Mouse (Mus musculus) intestine, embryonic 14.5 days (tissue): ENCODE results near the gene Notch3. TPM values are rescaled to one million over a fixed set of nuclear protein-coding genes. Genes with fewer than 3 reads are reported as not detected.

Source experiments
- ATAC-seq: fragments of 200-750 bp; cut with Nextera tagmentation; replicated peaks from 2 replicates; pipeline ENCODE4 v1.8.0; 2017; ENCODE audit warnings: low read depth, moderate number of reproducible peaks, moderate TSS enrichment, moderate library complexity; ENCODE audit not compliant: low FRiP score, low TSS enrichment
- DNase-seq: peaks from one replicate; pipeline ENCODE4 v3.0.0-alpha.2; 2018; ENCODE audit warnings: low spot score
- H3K27ac ChIP-seq: fragments of 300-500 bp; sonication (generic); 2 replicates; pipeline ENCODE4 v1.5.1; 2014; ENCODE audit warnings: low read depth, mild to moderate bottlenecking, control low read depth
- H3K27me3 ChIP-seq: fragments of 300-500 bp; sonication (generic); replicated peaks from 2 replicates; pipeline ENCODE4 v1.6.1; 2014; ENCODE audit warnings: low read length, control low read depth; ENCODE audit not compliant: control insufficient read depth, insufficient read depth
- H3K36me3 ChIP-seq: fragments of 300-500 bp; sonication (generic); 2 replicates; pipeline ENCODE4 v1.6.1; 2014; ENCODE audit warnings: low read length, control low read depth; ENCODE audit not compliant: control insufficient read depth, insufficient read depth
- H3K4me1 ChIP-seq: fragments of 300-500 bp; sonication (generic); replicated peaks from 2 replicates; pipeline ENCODE4 v1.6.1; 2014; ENCODE audit warnings: low read length, control low read depth, mixed read lengths; ENCODE audit not compliant: control insufficient read depth, insufficient read depth
- H3K4me2 ChIP-seq: fragments of 300-500 bp; sonication (generic); 2 replicates; pipeline ENCODE4 v1.6.1; 2014; ENCODE audit warnings: low read length
- H3K4me3 ChIP-seq: fragments of 300-500 bp; sonication (generic); 2 replicates; pipeline ENCODE4 v1.5.1; 2014; ENCODE audit warnings: low read depth, low read length, control low read depth, mixed read lengths
- H3K9ac ChIP-seq: fragments of 300-500 bp; sonication (generic); 2 replicates; pipeline ENCODE4 v1.6.1; 2014; ENCODE audit warnings: mild to moderate bottlenecking, low read length
- H3K9me3 ChIP-seq: fragments of 300-500 bp; sonication (generic); 2 replicates; pipeline ENCODE4 v1.6.1; 2016; ENCODE audit warnings: low read length, control low read depth; ENCODE audit not compliant: control insufficient read depth
- WGBS: fragments of 180-500 bp; shearing (Covaris S2); extraction: QIAGEN DNeasy Blood & Tissue Kit; methylation state at CpG from one replicate; pipeline ENCODE4 v1.1.7; 2014; 5-methylcytosine and 5-hydroxymethylcytosine counted together
- polyA plus RNA-seq: library from polyadenylated mRNA; unstranded; fragments of >200 nt; fragmentation: Nextera tagmentation; extraction: Ambion mirVana; gene quantifications from 2 replicates; pipeline ENCODE4 v1.2.1, GENCODE M21; 2014

Gene Notch3
- polyA plus RNA-seq, 1 experiment from 2014 or later, result 13.3 TPM

DNA sequence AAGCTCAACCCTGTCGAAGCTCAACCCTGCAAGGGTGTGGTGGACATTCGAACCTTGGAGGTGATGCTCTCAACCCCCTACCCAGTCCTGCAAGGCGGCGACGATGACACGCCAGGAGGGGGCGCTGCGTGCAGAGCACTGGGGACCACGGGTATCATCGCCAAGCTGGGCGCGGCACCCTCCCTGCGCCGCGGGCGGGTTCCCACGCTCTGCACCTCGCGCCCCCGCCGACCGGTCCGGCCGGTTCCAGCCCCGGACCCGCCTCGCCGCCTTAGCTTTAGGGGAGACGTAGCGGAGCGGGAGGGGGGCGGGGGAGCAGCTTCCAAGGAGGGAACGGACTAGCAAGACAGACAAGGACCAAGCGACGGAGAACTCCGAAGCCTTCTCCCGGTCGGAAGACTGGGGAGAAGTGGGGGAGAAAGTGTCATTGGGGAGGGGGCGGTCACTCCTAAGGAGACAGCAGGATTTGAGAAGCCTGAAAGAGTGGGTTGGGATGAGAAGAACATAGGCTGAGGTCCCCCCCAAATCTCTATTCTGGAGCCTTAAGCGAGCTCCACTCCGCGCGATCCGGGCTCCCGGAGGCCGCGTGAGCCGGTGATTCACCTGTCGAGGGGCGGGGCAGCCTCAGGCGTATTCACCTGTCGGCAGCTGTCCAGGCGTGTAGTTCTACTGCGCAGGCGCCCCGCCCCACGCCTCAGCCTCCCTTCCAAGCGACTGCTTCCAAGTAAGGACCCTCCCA is 4.4 kb downstream of the Notch3 start:
- Histone ChIP-seq H3K36me3 (peaks cover 21% of the 10 kb centered on the region), H3K27me3 (no peaks in the 10 kb centered on the region), H3K4me1 (peaks cover 31% of the 10 kb centered on the region), H3K4me2 (peak overlapping the region; percentile 57), H3K4me3 (peak overlapping the region; percentile 38), H3K9me3 (no peaks in the 10 kb centered on the region), H3K9ac (peak overlapping the region; percentile 35), H3K27ac (peak overlapping the region; percentile 10; the same call in 1 of the 2 replicates)
- ATAC-seq, result peak; percentile 59
- 2% methylated on average over 58 of the region's 58 CpGs for WGBS
- peak; percentile 92 for DNase-seq

DNA sequence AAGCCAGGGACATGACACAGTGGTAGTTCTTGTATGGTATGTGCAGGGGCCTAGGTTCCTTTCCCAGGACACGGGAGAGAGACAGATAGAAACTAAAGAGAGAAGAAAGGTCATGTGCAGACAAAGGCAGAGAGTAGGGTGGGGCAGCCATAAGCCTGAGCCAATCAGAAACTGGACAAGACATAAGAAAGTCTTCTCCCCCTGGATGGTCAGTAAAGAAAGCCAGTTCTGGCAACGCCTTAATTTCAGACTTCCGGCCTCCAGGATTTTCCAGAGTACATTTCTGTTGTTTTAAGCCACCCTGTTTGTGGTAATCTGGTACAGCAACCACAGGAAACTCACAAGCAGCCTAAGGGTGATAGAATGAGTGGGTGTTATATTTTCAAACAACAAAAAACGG is 5.8 kb downstream of the Notch3 start:
- H3K27ac ChIP-seq, result no peak overlapping the region
- no peak for DNase-seq
- WGBS, result 69% methylated on average over 4 of the region's 4 CpGs
- H3K27me3 ChIP-seq, result no peaks in the 10 kb centered on the region
- H3K9ac ChIP-seq, result no peak overlapping the region
- no peak for ATAC-seq
- no peak overlapping the region for H3K4me3 ChIP-seq
- peaks cover 31% of the 10 kb centered on the region for H3K36me3 ChIP-seq
- H3K9me3 ChIP-seq, result no peaks in the 10 kb centered on the region
- H3K4me1 ChIP-seq, result peaks cover 27% of the 10 kb centered on the region
- no peak overlapping the region for H3K4me2 ChIP-seq

DNA sequence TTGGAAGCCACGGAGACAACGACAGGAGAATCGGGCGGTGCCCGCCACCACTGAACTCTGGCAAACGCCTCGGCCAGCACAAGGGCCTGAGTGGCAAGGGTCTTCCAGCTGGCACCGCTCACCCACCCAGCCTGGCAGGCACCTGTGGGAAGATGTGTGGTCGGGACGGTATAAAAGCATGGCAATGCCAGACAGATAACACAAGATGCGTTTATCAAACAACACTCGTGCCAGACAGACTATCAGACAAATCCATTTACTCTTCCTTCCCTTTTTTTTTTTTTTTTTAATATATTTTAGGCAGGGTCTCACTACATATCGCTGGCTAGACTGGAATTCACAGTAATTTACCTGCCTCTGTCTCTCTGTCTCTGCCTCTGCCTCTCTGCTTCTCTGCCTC is 7.8 kb downstream of the Notch3 start:
- no peak for ATAC-seq
- Histone ChIP-seq H3K9ac (no peak overlapping the region), H3K9me3 (no peaks in the 10 kb centered on the region), H3K4me1 (peaks cover 9% of the 10 kb centered on the region), H3K27ac (no peak overlapping the region), H3K4me2 (no peak overlapping the region), H3K36me3 (peaks cover 52% of the 10 kb centered on the region), H3K4me3 (no peak overlapping the region), H3K27me3 (no peaks in the 10 kb centered on the region)
- 87% methylated on average over 13 of the region's 13 CpGs for WGBS
- DNase-seq, result no peak

DNA sequence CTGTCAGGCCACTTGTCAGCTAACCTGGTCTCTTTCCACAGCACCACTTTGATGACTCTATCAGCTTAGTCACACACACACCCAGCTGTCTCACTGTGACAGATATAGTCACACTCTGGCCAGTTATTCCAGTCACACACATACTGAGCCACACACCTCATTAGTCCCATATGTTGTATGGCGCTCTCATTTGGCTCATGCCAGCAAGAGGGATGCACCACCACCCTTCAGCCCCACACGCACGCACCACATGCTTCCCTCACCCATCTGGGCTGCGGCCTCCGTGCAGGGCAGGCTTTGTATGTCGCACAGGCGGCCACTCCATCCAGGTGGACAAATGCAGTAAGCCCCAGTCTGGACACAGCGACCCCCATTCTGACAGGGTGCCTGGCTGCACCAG is 19.9 kb downstream of the Notch3 start:
- no peak overlapping the region for H3K4me2 ChIP-seq
- H3K27me3 ChIP-seq, result no peaks in the 10 kb centered on the region
- ATAC-seq, result no peak
- H3K4me1 ChIP-seq, result no peaks in the 10 kb centered on the region
- H3K27ac ChIP-seq, result no peak overlapping the region
- no peaks in the 10 kb centered on the region for H3K9me3 ChIP-seq
- no peak overlapping the region for H3K4me3 ChIP-seq
- no peak for DNase-seq
- 93% methylated on average over 8 of the region's 8 CpGs for WGBS
- H3K36me3 ChIP-seq, result peaks cover 90% of the 10 kb centered on the region
- H3K9ac ChIP-seq, result no peak overlapping the region

DNA sequence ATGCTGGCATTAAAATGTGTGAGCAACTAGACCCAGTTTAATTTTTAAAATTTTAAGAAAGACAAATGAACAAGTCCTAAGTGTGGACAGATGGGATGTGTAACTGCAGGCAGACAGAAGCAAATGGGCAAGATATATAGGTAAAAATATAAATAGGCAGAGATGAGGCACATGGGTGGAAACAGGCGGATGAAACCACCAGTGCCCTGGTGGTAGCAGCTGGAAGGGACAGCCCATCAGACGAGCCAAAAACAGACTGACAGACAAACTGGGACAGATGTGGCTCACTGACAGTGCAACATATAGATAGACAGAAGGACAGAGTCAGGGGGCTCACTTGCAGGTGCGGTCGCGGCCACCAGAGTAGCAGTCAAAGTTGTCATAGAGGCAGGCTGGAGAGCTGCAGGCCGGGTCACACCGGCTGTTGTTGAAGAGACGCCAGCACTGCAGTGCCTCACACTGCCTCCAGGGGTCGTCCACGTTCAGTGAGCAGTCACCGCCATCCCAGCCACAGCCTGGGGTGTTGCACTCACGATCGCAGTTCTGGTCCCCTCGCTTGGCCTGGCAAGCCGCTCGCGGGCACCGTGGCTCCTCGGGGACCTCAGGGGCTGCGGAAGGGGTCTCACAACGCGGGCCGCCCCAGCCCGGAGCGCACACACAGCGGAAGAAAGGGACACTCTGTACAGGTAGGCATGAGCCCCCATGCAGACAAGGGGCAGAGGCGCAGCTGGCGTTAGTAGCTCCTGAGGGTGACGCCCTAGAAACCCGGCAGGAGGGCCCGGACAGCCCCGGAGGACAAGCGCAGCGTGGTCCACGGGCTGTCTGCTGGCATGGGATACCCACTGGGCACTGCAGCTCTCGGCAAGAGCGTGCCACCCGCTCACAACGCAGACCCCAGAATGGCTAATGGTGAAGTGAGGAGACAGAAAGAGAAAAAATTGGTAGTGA is 23.5 kb downstream of the Notch3 start:
- 29% methylated on average over 39 of the region's 39 CpGs for WGBS
- Histone ChIP-seq H3K9me3 (no peaks in the 10 kb centered on the region), H3K9ac (no peak overlapping the region), H3K27me3 (no peaks in the 10 kb centered on the region), H3K4me2 (no peak overlapping the region), H3K4me3 (no peak overlapping the region), H3K36me3 (peaks cover 93% of the 10 kb centered on the region), H3K27ac (no peak overlapping the region), H3K4me1 (no peaks in the 10 kb centered on the region)
- DNase-seq, result peak; percentile 92
- ATAC-seq, result peak; percentile 56

DNA sequence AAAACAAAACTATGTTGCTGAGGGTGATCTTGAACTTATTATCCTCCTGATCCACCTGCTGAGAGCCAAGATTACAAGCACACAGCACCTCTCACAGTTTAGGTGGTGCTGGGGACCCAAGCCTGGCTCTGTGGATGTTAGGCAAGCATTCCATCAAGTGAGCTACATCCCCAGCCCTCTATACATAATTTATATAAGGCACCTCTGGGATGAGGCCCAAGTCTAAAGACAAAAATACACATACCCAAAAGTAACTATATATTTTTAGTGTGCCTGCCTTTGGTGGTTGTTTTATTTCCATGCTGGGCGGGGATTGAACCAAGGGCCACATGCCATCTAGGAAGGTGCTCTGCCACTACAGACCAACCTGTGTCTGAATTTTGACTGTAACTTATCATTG is 24.4 kb downstream of the Notch3 start:
- WGBS, result 96% methylated on average over 1 of the region's 1 CpGs
- Histone ChIP-seq H3K9ac (no peak overlapping the region), H3K4me3 (no peak overlapping the region), H3K27me3 (no peaks in the 10 kb centered on the region), H3K9me3 (no peaks in the 10 kb centered on the region), H3K36me3 (peaks cover 93% of the 10 kb centered on the region), H3K4me1 (no peaks in the 10 kb centered on the region), H3K4me2 (no peak overlapping the region), H3K27ac (no peak overlapping the region)
- DNase-seq (no peak), ATAC-seq (no peak)

DNA sequence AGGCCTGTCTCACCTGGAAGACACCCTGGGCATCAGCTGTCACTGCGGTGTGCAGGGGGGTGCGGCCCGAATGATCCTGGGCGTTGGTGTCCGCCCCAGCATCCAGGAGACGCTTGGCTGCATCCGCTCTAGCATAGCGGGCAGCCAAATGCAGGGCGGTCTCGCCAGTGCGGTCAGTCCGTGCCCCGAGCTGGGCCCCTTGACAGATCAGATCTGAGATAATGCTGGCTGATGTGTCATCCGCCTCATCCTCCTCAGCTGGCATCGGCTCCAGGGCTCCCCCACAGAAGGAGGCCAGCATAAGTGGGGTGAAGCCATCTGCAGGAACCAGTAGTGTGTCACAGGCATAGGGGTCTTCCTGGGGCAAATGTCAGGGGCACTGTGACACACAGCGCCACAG is 33.3 kb downstream of the Notch3 start:
- Histone ChIP-seq H3K4me1 (no peaks in the 10 kb centered on the region), H3K36me3 (peaks cover 87% of the 10 kb centered on the region), H3K27me3 (no peaks in the 10 kb centered on the region), H3K9ac (no peak overlapping the region), H3K4me2 (no peak overlapping the region), H3K27ac (no peak overlapping the region), H3K4me3 (no peak overlapping the region), H3K9me3 (no peaks in the 10 kb centered on the region)
- 94% methylated on average over 16 of the region's 16 CpGs for WGBS
- ATAC-seq, result no peak
- DNase-seq, result no peak

DNA sequence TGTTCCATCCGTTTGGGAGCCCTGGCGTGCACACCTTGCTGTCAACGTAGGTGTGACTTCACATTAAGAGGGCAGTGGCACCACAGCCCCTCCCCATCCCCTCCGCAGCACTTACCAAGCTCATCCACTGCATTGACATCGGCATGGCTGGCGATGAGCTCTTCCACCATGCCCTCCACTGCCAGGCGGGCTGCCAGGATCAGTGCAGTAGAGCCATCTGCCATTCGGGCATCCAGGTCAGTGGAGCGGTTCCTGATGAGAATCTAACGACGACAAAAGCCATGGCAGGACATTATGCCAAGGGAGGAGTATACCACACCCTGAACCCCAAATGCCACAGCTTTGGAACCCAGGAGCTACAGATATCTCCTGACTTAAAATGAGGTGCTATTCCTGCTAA is 34.6 kb downstream of the Notch3 start:
- WGBS, result 95% methylated on average over 11 of the region's 11 CpGs
- ATAC-seq (no peak), DNase-seq (no peak)
- Histone ChIP-seq H3K9ac (no peak overlapping the region), H3K36me3 (peaks cover 80% of the 10 kb centered on the region), H3K27ac (no peak overlapping the region), H3K4me1 (no peaks in the 10 kb centered on the region), H3K9me3 (no peaks in the 10 kb centered on the region), H3K4me2 (no peak overlapping the region), H3K27me3 (no peaks in the 10 kb centered on the region), H3K4me3 (no peak overlapping the region)
